Mouse (Mus musculus): ENCODE results near the gene Vwa7.

The Vwa7 gene

DNA sequence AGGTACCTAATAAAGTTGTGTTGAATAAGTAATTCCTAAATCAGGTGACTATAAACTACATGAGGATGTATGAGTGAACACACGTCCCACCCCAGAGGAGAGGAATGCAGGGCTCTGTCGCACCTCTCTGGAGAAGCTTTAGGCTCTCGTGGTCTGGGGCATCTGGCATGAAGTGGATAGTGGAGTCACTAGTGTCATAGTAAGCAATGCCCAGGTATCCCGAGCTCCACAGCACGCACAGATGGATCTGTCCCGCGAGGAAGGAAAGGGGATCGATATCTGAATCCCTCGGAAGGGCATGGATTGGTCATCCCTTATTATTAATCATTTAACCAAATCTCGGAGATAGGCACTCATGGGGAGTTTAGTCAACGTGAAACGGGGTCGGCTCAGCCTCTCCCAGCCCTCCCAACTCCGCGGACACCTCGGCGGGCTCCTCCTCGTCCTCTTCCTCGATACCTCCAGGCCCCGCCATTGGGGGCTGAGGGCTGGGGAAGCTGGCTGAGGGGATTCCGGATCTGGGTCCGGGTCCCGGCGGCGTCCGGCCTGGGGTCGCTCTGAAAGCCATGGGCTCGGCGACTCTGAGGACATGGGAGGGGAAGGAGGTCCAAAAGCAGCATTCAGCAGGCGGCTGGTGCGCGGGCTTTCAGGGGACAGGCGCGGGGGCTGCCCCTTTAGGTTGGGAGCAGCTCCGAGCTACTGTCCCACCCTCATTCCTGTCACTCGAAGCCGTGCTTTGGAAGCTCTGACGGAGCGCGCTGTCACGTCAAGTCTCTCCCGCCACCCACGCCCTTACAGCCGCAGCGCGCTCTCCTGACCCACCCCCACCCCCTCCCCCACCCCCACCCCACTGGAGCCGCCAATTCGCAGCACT lies 29.7 kb downstream of the Vwa7 start:
- DNase-seq (ENCODE audit: low read depth, low spot score): no peak

- DNase-seq (ENCODE audit: low read depth, low spot score): peak; percentile 100
Observed at GRCm38 (mm10) chr17:35046681-35047455, 30.5 kb downstream of the Vwa7 start, which contains the start of gene Msh5. TSS of gene Msh5 (minus strand) at chr17:35046745.

GRCm38 (mm10) chr17:35047688-35048087 lies 31.3 kb downstream of the Vwa7 start:
- no peak for DNase-seq (ENCODE audit: low read depth, low spot score)

- DNase-seq (ENCODE audit: low read depth, low spot score): no peak
Observed at GRCm38 (mm10) chr17:35048149-35048931, 32.0 kb downstream of the Vwa7 start.

GRCm38 (mm10) chr17:35048932-35049440 lies 32.6 kb downstream of the Vwa7 start:
- no peak for DNase-seq (ENCODE audit: low read depth, low spot score)

DNA sequence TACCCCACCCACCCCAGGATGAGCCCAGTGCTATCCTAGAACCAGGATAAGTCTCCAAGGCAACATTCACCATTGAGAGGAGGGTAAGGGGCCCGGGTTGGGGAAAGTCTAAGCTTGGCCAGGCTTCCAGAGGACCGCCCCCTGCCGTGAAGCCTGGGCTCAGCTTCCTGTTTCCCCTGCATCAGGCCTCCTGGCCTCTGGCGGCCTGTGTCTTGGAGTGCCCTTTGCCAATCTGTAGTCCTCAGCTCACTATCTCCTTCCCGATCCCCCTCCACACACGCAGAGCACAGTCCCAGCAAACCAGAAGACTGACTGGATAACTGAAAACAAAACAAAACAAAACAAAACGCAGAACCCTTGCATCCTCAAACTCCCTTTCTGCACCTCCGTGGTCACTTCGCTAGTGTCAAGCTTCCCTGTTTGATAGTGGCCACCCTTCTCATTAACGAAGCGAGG lies 33.2 kb downstream of the Vwa7 start, which contains the start of gene Clic1:
Clic1 (plus strand) TSS at position 406 of the 456 bp plus-strand sequence.
- peak; percentile 51 for DNase-seq (ENCODE audit: low read depth, low spot score)

- peak; percentile 82 for DNase-seq (ENCODE audit: low read depth, low spot score)
Observed at GRCm38 (mm10) chr17:35050126-35050750, 33.9 kb downstream of the Vwa7 start.

DNA sequence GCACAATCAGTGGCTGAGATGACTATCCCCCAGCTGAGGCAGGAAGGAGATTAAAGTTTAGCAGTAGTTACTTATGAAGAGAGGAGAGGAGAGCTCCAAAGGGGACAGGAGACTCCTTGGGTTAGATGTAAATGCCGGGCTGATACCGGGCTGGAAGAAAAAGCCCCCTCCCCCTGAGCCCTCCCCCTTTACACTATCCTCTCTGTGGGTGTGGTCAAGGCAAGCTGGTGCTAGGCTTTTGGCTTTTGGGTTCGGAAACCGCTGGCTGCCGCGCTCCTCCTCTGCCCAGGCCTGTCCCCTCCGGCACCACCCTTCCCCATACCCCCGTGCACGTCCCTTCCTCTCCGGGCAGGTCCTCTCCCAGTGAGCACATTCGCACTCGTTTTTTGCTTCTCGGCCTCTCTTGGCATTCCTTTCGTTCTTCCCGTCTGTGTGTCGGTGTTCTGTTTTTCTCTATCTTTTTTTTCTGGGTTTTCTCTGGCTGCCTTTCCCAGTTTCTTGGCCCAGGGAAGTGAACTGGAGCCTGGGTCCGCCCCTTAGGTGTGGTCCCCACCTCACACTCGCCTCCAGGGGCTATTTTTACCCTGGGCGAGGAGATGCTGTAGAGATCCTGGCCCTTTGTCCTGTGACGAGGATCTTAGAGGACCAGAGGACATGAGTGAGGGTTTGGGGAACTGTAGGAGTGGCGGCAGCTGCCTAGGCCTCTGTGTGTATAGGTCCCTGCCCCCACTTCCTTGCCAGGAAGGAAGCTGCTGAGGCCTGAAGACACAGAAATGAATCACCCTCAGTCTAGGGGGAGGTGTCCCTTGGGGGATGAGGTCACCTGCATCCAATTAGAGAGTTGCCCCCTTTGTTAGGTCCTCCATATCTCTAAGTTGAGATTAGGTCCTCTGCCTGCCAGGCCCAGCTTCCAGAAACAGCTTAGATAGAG lies 35.0 kb downstream of the Vwa7 start:
- peak; percentile 83 for DNase-seq (ENCODE audit: low read depth, low spot score)

- peak; percentile 45 for DNase-seq (ENCODE audit: low read depth, low spot score)
Observed at GRCm38 (mm10) chr17:35052271-35052798, 36.0 kb downstream of the Vwa7 start.

DNA sequence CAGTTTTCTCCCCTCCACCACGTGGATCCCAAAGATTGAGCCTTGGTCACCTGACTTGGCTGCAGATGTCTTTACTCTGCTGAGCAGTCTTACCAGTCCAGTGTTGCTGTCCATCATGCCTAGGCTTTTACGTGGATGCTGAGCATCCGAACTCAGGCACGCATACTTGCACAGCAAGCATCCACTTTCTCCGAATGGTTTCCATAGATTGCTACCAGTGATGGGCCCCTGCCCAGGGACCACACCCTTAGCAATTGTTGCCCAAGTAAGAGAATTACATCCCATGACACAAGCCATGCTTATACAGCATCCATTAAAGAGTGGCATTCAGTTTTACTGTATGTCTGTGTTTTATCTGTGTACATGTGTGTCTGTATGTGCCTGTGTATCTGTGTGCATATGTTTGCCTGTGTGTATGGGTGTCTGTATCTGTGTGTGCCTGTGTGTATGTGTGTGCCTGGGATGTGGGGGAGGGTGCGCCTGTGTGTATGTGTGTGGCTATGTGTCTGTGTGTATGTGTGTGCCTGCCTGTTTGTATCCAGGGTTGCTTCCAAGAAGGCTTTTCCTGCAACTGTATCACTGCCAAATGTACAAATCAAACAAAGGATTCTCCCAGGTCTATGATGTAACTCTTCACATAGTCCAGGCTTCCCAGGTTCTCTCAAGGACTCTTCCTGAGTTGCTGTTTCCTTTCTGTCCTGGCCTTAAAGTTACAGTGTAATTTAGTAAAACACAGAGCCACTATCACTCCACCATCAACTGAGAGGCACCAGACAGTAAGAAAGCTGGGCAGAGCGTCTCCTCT lies 39.5 kb downstream of the Vwa7 start:
- DNase-seq (ENCODE audit: low read depth, low spot score): no peak

DNA sequence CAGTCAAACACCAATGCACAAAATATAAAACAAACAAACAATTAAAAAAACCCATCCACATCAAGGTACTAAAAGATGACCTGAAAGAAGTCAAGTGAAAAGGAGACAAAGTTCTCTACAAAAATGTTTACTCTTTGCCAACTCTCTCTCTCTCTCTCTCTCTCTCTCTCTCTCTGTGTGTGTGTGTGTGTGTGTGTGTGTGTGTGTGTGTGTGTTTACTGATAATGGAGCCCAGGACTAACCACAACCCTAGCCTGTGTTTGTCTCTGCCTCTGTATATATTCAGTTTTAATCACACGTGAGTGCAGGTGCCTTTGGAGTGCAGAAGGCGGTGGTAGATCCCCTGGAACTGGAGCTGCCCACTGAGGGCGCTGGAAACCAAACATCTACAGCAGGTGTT lies 40.7 kb downstream of the Vwa7 start:
- no peak for DNase-seq (ENCODE audit: low read depth, low spot score)

DNA sequence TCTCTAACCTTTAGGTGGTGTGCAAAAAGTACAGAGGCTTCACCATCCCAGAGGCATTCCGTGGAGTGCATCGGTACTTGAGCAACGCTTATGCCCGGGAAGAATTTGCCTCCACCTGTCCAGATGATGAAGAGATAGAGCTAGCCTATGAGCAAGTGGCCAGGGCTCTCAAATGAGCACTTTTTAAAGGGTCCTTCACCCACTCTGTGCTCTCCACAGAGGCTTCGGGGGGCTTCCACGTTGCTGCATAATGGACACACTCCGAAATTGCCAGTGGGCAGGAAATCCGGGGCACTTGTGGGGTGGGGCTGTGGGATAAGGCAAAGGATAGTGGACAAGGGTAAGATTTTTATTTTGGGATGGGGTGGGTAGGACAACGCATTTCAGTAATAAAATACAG lies 41.9 kb downstream of the Vwa7 start:
- no peak for DNase-seq (ENCODE audit: low read depth, low spot score)

DNA sequence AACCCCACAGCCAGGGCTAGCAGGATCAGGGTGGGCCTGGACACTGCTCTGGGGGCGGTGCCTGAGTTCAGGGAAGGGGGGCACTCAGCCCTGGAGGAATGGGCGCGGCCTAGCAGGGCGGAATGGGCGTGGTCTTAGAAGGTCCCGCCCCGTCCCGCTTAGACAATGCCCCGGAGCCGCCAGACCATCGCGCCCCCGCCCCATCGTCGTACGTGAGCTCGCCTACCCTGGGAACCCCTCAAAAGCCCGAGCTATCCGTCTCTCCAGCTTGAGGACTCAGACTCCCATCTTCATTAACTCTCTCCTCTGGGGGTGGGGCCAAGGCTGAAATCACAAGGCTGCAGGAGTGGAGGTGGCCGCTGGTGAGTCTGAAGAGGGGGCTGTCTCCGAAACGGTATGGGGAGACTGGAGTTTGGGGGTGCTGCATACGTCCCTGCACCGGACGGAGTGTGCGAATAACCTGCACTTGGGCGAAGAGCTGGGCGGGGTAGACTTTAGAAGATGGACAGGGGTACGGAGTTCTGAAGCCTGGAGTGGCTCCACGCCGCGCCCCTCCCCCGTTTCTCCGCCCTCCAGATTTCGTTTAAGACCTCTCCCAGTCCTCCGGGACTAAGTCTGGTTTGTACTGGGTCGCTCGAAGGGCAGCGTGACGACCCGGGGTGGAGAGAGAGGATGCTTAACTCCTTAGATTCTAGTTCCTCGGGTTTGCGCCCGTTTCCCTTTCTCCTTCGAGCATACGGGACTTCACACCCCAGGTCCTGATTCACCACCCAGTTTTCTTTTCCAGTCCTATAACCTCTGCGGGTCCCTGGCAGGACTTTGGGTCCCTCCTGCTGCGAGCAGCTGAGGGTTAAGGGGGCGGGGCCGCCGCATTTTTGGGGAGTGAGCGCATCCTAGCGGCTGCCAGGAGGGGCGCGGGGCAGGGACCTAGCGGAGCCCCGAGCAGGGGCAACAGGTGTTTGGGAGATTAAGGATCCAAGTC lies 42.8 kb downstream of the Vwa7 start, which contains the start of gene Ddah2:
Ddah2 (plus strand) TSS at position 125 of the 982 bp plus-strand sequence.
- peak; percentile 92 for DNase-seq (ENCODE audit: low read depth, low spot score)

DNA sequence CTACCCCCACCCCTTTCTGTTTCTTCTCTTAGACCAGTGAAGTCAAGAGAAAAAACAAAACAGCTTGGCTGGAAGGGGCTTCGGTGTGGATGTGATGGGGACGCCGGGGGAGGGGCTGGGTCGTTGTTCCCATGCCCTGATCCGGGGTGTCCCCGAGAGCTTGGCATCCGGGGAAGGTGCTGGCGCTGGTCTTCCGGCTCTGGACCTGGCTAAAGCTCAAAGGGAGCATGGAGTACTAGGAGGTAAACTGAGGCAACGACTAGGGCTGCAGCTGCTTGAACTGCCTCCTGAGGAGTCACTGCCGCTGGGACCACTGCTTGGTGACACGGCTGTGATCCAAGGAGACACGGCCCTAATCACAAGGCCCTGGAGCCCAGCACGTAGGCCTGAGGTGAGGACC lies 43.7 kb downstream of the Vwa7 start:
- no peak for DNase-seq (ENCODE audit: low read depth, low spot score)

DNA sequence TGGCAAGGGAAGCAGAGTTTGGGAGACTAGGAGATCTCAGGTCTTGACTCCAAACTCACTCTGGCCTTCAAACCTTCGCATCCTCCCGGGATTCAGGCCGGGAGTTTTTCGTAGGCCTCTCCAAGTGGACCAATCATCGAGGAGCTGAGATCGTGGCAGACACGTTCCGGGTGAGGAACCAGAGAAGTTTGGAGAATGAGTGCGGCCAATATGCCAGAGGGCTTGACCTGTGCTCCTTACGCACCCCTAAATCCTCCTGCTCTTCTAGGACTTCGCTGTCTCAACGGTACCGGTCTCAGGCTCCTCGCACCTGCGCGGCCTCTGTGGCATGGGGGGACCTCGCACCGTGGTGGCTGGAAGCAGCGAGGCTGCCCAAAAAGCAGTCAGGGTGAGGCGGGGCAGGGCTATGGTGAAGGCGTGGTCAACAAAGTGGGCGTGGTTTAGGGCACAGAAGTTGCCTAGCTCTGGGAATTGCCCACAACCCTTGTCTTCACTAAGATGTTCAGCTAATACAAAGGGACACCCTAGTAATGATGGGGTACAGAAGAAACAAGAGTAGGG lies 44.4 kb downstream of the Vwa7 start:
- peak; percentile 76 for DNase-seq (ENCODE audit: low read depth, low spot score)

DNA sequence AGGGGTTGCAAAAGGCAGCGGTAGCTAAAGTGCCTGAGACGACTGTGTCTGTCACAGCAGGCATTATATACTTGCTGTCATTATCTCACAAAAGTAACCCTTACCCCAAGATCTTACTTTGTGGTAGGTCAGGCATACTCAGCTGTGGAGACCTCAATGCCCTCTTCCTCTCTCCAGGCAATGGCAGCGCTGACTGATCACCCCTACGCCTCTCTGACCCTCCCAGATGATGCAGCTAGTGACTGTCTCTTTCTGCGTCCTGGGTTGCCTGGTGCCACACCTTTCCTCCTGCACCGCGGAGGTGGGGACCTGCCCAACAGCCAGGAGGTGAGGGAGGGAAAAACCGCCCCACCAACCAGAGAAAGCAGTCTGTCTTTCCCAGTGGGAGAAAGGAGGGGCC lies 44.9 kb downstream of the Vwa7 start:
- DNase-seq (ENCODE audit: low read depth, low spot score): no peak

DNA sequence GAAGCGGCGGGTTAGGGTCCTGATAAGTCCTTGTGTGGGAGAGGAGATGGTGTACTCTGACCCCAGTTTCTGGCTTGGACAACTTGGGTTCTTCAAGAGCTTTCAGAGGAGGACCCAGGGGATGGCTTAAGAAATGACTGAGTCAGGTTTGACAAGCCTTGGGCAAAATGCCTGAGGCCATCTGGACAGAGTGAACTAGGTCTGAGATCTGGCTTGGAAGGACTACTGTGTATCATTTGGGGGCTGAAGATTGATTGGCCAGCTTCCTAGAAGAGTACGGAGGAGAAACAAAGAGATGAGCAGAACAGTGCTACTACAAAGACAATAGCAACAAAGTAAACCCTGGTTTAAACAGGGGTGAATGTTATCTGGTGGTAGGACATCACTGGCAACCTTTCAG lies 47.1 kb downstream of the Vwa7 start:
- DNase-seq (ENCODE audit: low read depth, low spot score): no peak
